Mouse (Mus musculus) olfactory bulb, adult 2 months (tissue): ENCODE results near the gene Sprr1a. TPM values are rescaled to one million over a fixed set of nuclear protein-coding genes. Genes with fewer than 3 reads are reported as not detected.

Experiments used
- H3K27ac ChIP-seq: fragments of 200-500 bp; 2 replicates; pipeline ENCODE4 v1.5.1; 2012; ENCODE audit warnings: low read depth, low read length; ENCODE audit not compliant: insufficient read depth
- H3K4me1 ChIP-seq: fragments of 200-500 bp; 2 replicates; pipeline ENCODE4 v1.6.1; 2012; ENCODE audit warnings: low read length; ENCODE audit not compliant: control insufficient read depth, insufficient read depth
- H3K4me3 ChIP-seq: fragments of 200-500 bp; 2 replicates; pipeline ENCODE4 v1.5.1; 2012; ENCODE audit warnings: mild to moderate bottlenecking, low read depth, low read length, moderate library complexity; ENCODE audit not compliant: insufficient read depth
- CTCF ChIP-seq: fragments of 200-500 bp; IDR thresholded peaks from 2 replicates; pipeline ENCODE4 v1.5.1; 2012; ENCODE audit warnings: low read depth, mild to moderate bottlenecking, low read length, moderate library complexity; ENCODE audit not compliant: insufficient read depth
- POLR2A ChIP-seq: fragments of 200-500 bp; IDR thresholded peaks from 2 replicates; pipeline ENCODE4 v1.6.1; 2012; ENCODE audit warnings: mild to moderate bottlenecking, low read depth, low read length, moderate library complexity; ENCODE audit not compliant: insufficient read depth
- WGBS: fragments of 180-500 bp; shearing (Covaris S2); methylation state at CpG from one replicate; pipeline ENCODE4 v1.1.7; 2018; 5-methylcytosine and 5-hydroxymethylcytosine counted together
- polyA plus RNA-seq: library from polyadenylated mRNA; stranded (reverse); fragments of >200 nt; gene quantifications from 2 replicates; pipeline ENCODE4 v1.2.4, GENCODE M21; 2012; ENCODE audit warnings: low replicate concordance; ENCODE audit not compliant: missing spikeins, insufficient read depth, insufficient read length

The Sprr1a gene
- polyA plus RNA-seq, 1 experiment, result not detected

GRCm38 (mm10) chr3:92467424-92467823, 18.3 kb downstream of the Sprr1a start:
- Histone ChIP-seq H3K27ac (no peak overlapping the region), H3K4me1 (no peaks in the 10 kb centered on the region), H3K4me3 (no peak overlapping the region)
- TF ChIP-seq CTCF (no peak), POLR2A (no peak)

GRCm38 (mm10) chr3:92466576-92466975, 19.1 kb downstream of the Sprr1a start:
- Histone ChIP-seq H3K4me3 (no peak overlapping the region), H3K27ac (no peak overlapping the region), H3K4me1 (no peaks in the 10 kb centered on the region)
- TF ChIP-seq CTCF (no peak), POLR2A (no peak)
- WGBS, result 89% methylated on average over 1 of the region's 1 CpGs

- H3K27ac ChIP-seq, result no peak within 1 kb of the TSS
- H3K4me3 ChIP-seq, result no peak within 1 kb of the TSS
- TF ChIP-seq CTCF, result no peak
- TF ChIP-seq POLR2A, result no peak
- no peaks in the 10 kb centered on the region for H3K4me1 ChIP-seq
- WGBS, result 85% methylated on average over 2 of the region's 2 CpGs
These were observed 27.1 kb downstream of the Sprr1a start, which contains the start of gene Sprr3 for GRCm38 (mm10) chr3:92458620-92459019. Sprr3 (minus strand) TSS chr3:92458720.

GRCm38 (mm10) chr3:92455151-92455550, 30.5 kb downstream of the Sprr1a start:
- WGBS, result 94% methylated on average over 5 of the region's 5 CpGs
- H3K27ac ChIP-seq, result no peak overlapping the region
- TF ChIP-seq POLR2A (no peak), CTCF (no peak)
- H3K4me3 ChIP-seq, result no peak overlapping the region
- no peaks in the 10 kb centered on the region for H3K4me1 ChIP-seq

GRCm38 (mm10) chr3:92440177-92440576, 45.5 kb downstream of the Sprr1a start:
- H3K27ac ChIP-seq, result no peak overlapping the region
- no peak for TF ChIP-seq CTCF
- no peak for TF ChIP-seq POLR2A
- WGBS, result 87% methylated on average over 3 of the region's 3 CpGs
- no peak overlapping the region for H3K4me3 ChIP-seq
- no peaks in the 10 kb centered on the region for H3K4me1 ChIP-seq

- no peak for TF ChIP-seq POLR2A
- TF ChIP-seq CTCF, result no peak
- no peak within 1 kb of the TSS for H3K4me3 ChIP-seq
- no peaks in the 10 kb centered on the region for H3K4me1 ChIP-seq
- 96% methylated on average over 3 of the region's 3 CpGs for WGBS
- H3K27ac ChIP-seq, result no peak within 1 kb of the TSS
These were observed 47.0 kb downstream of the Sprr1a start, which contains the start of gene Sprr1b for GRCm38 (mm10) chr3:92438689-92439088. Sprr1b (minus strand) TSS chr3:92438789.

Other genes starting within 250 kb of the Sprr1a start
- not detected in 2 replicates for gene Sprr2a3, start 200.5 kb downstream of the Sprr1a start, polyA plus RNA-seq
- not detected in 2 replicates for gene Sprr2b, start 169.3 kb downstream of the Sprr1a start, polyA plus RNA-seq
- not detected in 2 replicates for gene Sprr2d, start 146.8 kb downstream of the Sprr1a start, polyA plus RNA-seq
- not detected in 2 replicates for gene Sprr2e, start 133.8 kb downstream of the Sprr1a start, polyA plus RNA-seq
- not detected in 2 replicates for gene Sprr2f, start 120.7 kb downstream of the Sprr1a start, polyA plus RNA-seq
- not detected in 2 replicates for gene Sprr2h, start 100.2 kb downstream of the Sprr1a start, polyA plus RNA-seq
- gene Sprr2i, start 77.9 kb downstream of the Sprr1a start, polyA plus RNA-seq, result not detected in 2 replicates
- not detected in 2 replicates for gene Sprr2j-ps, start 67.8 kb downstream of the Sprr1a start, polyA plus RNA-seq
- not detected in 2 replicates for gene Gm9774, start 56.5 kb downstream of the Sprr1a start, polyA plus RNA-seq
- gene Sprr2k, start 53.3 kb downstream of the Sprr1a start, polyA plus RNA-seq, result not detected in 2 replicates
- not detected in 2 replicates for gene Sprr1b, start 47.1 kb downstream of the Sprr1a start, polyA plus RNA-seq
- gene Sprr3, start 27.2 kb downstream of the Sprr1a start, polyA plus RNA-seq, result not detected in 2 replicates
- not detected in 2 replicates for gene Sprr4, start 14.6 kb upstream of the Sprr1a start, polyA plus RNA-seq
- gene 2310046K23Rik, start 48.6 kb upstream of the Sprr1a start, polyA plus RNA-seq, result not detected in 2 replicates
- not detected in 2 replicates for gene Ivl, start 87.8 kb upstream of the Sprr1a start, polyA plus RNA-seq
- not detected in 2 replicates for gene Smcp, start 103.1 kb upstream of the Sprr1a start, polyA plus RNA-seq
- not detected in 2 replicates for gene 2210017I01Rik, start 121.6 kb upstream of the Sprr1a start, polyA plus RNA-seq
- not detected in 2 replicates for gene Lce6a, start 135.8 kb upstream of the Sprr1a start, polyA plus RNA-seq
- not detected in 2 replicates for gene Lce1a1, start 162.4 kb upstream of the Sprr1a start, polyA plus RNA-seq
- gene Lce1b, start 171.0 kb upstream of the Sprr1a start, polyA plus RNA-seq, result not detected in 2 replicates
- not detected in 2 replicates for gene Lce1a2, start 184.4 kb upstream of the Sprr1a start, polyA plus RNA-seq
- not detected in 2 replicates for gene Lce1c, start 193.4 kb upstream of the Sprr1a start, polyA plus RNA-seq
- not detected in 2 replicates for gene Lce1d, start 201.3 kb upstream of the Sprr1a start, polyA plus RNA-seq
- not detected in 2 replicates for gene Lce1e, start 223.2 kb upstream of the Sprr1a start, polyA plus RNA-seq
- gene Lce1f, start 234.5 kb upstream of the Sprr1a start, polyA plus RNA-seq, result not detected in 2 replicates